Mouse (Mus musculus) liver, adult 2 months (tissue): ENCODE measurements around the gene Mchr1.

Source experiments
- CTCF ChIP-seq: fragments of 200-500 bp; IDR thresholded peaks from 2 replicates; pipeline ENCODE4 v1.5.1; 2011; ENCODE audit warnings: low read depth, low read length, control low read depth
- POLR2A ChIP-seq: fragments of 200-500 bp; IDR thresholded peaks from 2 replicates; pipeline ENCODE4 v1.6.1; 2011; ENCODE audit warnings: low read length, control low read depth; ENCODE audit not compliant: insufficient read depth; ENCODE audit errors: extremely low read depth

- no peak for TF ChIP-seq CTCF
- TF ChIP-seq POLR2A = no peak
Measured at GRCm38 (mm10) chr15:81191303-81191702, 44.0 kb upstream of the Mchr1 start.
